Mouse (Mus musculus) testis, adult 2 months (tissue): ENCODE results near the gene Tpsb2. TPM values are rescaled to one million over a fixed set of nuclear protein-coding genes. Genes with fewer than 3 reads are reported as not detected.
A peak's percentile ranks its signal among the peaks of the same experiment; 100 is the strongest.

Source experiments
- H3K27ac ChIP-seq: fragments of 200-500 bp; 2 replicates; pipeline ENCODE4 v1.5.1; 2012; ENCODE audit warnings: low read depth, low read length; ENCODE audit not compliant: control insufficient read depth, insufficient read depth
- H3K27me3 ChIP-seq: fragments of 200-500 bp; 2 replicates; pipeline ENCODE4 v1.6.1; 2012; ENCODE audit warnings: mild to moderate bottlenecking, low read length, moderate library complexity; ENCODE audit not compliant: control insufficient read depth, insufficient read depth
- H3K36me3 ChIP-seq: fragments of 200-500 bp; 2 replicates; pipeline ENCODE4 v1.6.1; 2012; ENCODE audit warnings: mild to moderate bottlenecking, low read length; ENCODE audit not compliant: control insufficient read depth, insufficient read depth
- H3K4me1 ChIP-seq: fragments of 200-500 bp; 2 replicates; pipeline ENCODE4 v1.6.1; 2012; ENCODE audit warnings: low read length; ENCODE audit not compliant: control insufficient read depth, insufficient read depth
- H3K4me3 ChIP-seq: fragments of 200-500 bp; 2 replicates; pipeline ENCODE4 v1.5.1; 2012; ENCODE audit warnings: low read depth, mild to moderate bottlenecking, low read length, moderate library complexity, mixed read lengths; ENCODE audit not compliant: control insufficient read depth
- CTCF ChIP-seq: fragments of 200-500 bp; IDR thresholded peaks from 2 replicates; pipeline ENCODE4 v1.5.1; 2012; ENCODE audit warnings: low read depth, mild to moderate bottlenecking, inconsistent platforms, low read length, moderate library complexity; ENCODE audit not compliant: control insufficient read depth, insufficient read depth, insufficient replicate concordance
- POLR2A ChIP-seq: fragments of 200-500 bp; IDR thresholded peaks from 2 replicates; pipeline ENCODE4 v1.6.1; 2012; ENCODE audit warnings: low read depth, mild to moderate bottlenecking, inconsistent platforms, low read length, moderate library complexity; ENCODE audit not compliant: control insufficient read depth
- polyA plus RNA-seq: library from polyadenylated mRNA; depleted of rRNA; stranded (reverse); fragments of >200 nt; gene quantifications from 2 replicates; pipeline ENCODE4 v1.2.3, GENCODE M21; 2012; rRNA removed

Gene Tpsb2
- polyA plus RNA-seq, result 0.10 and 0.61 TPM in 2 replicates

GRCm38 (mm10) chr17:25366005-25366404 is at the start of gene Tpsb2:
Tpsb2 (plus strand) TSS chr17:25366305.
- Histone ChIP-seq H3K4me1 (no peaks in the 10 kb centered on the region), H3K27ac (no peak within 1 kb of the TSS), H3K4me3 (no peak within 1 kb of the TSS), H3K36me3 (no peaks in the 10 kb centered on the region), H3K27me3 (no peaks in the 10 kb centered on the region)
- TF ChIP-seq POLR2A, result no peak
- TF ChIP-seq CTCF, result no peak

GRCm38 (mm10) chr17:25318354-25318753 is 47.8 kb upstream of the Tpsb2 start, which contains the start of gene Prss29:
Prss29 (plus strand) TSS chr17:25318654.
- Histone ChIP-seq H3K27ac (no peak within 1 kb of the TSS), H3K36me3 (no peaks in the 10 kb centered on the region), H3K27me3 (no peaks in the 10 kb centered on the region), H3K4me3 (no peak within 1 kb of the TSS), H3K4me1 (no peaks in the 10 kb centered on the region)
- no peak for TF ChIP-seq CTCF
- no peak for TF ChIP-seq POLR2A

- H3K27ac ChIP-seq, result no peak overlapping the region
- H3K27me3 ChIP-seq, result no peaks in the 10 kb centered on the region
- no peak overlapping the region for H3K4me3 ChIP-seq
- no peak for TF ChIP-seq CTCF
- no peak for TF ChIP-seq POLR2A
- no peaks in the 10 kb centered on the region for H3K4me1 ChIP-seq
- H3K36me3 ChIP-seq, result no peaks in the 10 kb centered on the region
These were observed 45.3 kb upstream of the Tpsb2 start for GRCm38 (mm10) chr17:25320819-25321218.

GRCm38 (mm10) chr17:25322930-25323329 is 43.2 kb upstream of the Tpsb2 start:
- Histone ChIP-seq H3K27ac (no peak overlapping the region), H3K36me3 (no peaks in the 10 kb centered on the region), H3K4me1 (no peaks in the 10 kb centered on the region), H3K4me3 (no peak overlapping the region), H3K27me3 (no peaks in the 10 kb centered on the region)
- TF ChIP-seq POLR2A (no peak), CTCF (no peak)

DNA sequence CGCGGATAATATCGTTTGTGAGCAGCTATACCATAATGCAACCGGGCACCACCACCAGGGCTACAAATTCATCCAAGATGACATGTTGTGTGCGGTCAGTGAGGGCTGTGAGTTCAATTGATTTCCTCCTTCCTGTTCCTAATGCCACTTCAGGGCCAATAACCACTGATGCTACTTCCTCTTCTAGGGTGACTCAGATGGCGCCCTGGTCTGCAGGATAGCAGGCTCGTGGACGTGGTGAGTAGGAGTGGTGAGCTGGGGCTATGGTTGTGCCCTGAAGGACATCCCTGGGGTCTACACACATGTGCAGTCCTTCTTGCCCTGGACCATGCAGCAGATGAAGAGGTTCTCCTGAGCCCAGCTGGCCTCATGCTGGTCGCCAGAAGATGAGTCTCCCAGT is 33.8 kb upstream of the Tpsb2 start:
- H3K27me3 ChIP-seq, result no peaks in the 10 kb centered on the region
- no peaks in the 10 kb centered on the region for H3K4me1 ChIP-seq
- no peak overlapping the region for H3K4me3 ChIP-seq
- H3K27ac ChIP-seq, result no peak overlapping the region
- H3K36me3 ChIP-seq, result no peaks in the 10 kb centered on the region
- TF ChIP-seq CTCF, result no peak
- no peak for TF ChIP-seq POLR2A

DNA sequence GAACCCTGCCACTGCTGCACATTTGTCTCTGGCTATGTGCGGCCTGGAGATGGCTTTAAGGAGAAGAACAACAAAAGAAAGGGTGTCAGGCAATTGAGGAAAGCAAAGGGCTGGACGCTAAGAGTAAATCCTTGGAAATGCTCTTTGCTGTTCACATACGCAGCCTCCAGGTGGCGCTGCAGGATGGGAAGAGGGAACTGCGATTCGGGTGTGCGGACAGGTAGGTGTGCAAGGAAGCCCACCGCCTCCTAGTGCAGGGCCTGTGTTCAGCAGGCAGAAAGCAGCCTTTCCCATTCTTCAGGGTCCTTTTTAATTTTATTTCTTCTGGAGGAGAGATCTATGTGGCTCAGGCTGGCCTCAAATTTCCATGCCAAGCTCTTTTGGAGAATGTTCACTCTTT is 32.2 kb upstream of the Tpsb2 start:
- TF ChIP-seq CTCF (peak; percentile 96; the same call in 1 of the 2 replicates), POLR2A (no peak)
- Histone ChIP-seq H3K4me1 (no peaks in the 10 kb centered on the region), H3K36me3 (no peaks in the 10 kb centered on the region), H3K27me3 (no peaks in the 10 kb centered on the region), H3K4me3 (no peak overlapping the region), H3K27ac (no peak overlapping the region)

DNA sequence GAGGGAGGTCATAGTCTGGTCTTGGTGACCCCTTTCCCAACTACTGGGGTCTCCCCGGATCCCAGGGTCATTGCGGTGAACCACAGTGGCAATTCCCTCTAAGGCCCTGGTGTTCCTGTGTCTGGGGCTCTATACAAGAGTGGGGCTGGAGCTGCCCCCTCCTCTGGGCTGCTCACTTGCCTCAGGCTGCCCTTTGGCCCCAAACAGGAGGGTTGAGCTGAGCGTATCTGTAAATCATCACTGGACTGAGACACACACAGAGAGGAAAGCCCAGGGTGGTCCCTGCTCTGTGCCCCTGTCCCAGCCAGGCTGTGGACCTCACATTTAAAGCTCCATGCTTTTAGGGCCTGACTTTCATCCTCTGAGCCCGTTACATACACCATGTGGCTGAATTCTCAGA is 27.9 kb upstream of the Tpsb2 start:
- no peaks in the 10 kb centered on the region for H3K36me3 ChIP-seq
- H3K27me3 ChIP-seq, result no peaks in the 10 kb centered on the region
- no peak for TF ChIP-seq POLR2A
- no peak for TF ChIP-seq CTCF
- H3K4me3 ChIP-seq, result no peak overlapping the region
- no peaks in the 10 kb centered on the region for H3K4me1 ChIP-seq
- H3K27ac ChIP-seq, result no peak overlapping the region

- H3K36me3 ChIP-seq, result no peaks in the 10 kb centered on the region
- no peaks in the 10 kb centered on the region for H3K27me3 ChIP-seq
- H3K4me3 ChIP-seq, result no peak overlapping the region
- TF ChIP-seq POLR2A (no peak), CTCF (no peak)
- H3K4me1 ChIP-seq, result no peaks in the 10 kb centered on the region
- H3K27ac ChIP-seq, result no peak overlapping the region
These were observed 26.1 kb upstream of the Tpsb2 start for GRCm38 (mm10) chr17:25340003-25340402.
